Comparison of ENCODE assay signal across 8 mouse cellular contexts in genomic region chr2:153610426-153611240, GRCm38 (mm10). TPM values are rescaled to one million over a fixed set of nuclear protein-coding genes. Genes with fewer than 3 reads are reported as not detected.
A peak's percentile ranks its signal among the peaks of the same experiment; 100 is the strongest.
DNase-seq lines count a peak whose midpoint lies in the region; ATAC-seq and TF ChIP-seq lines count a peak whose summit lies in the region.

No protein-coding gene starts in this region.

- peak; percentile 88 for DNase-seq in heart, embryonic 10.5 days (ENCODE audit: low spot score)
- DNase-seq in heart, adult 8-10 months (ENCODE audit: low spot score), result no peak
- DNase-seq in embryonic facial prominence, embryonic 11.5 days (ENCODE audit: low spot score), result peak; percentile 34
- no peak for DNase-seq in layer of hippocampus, adult 8-10 months (ENCODE audit: low spot score in 2 of 2)
- no peak for DNase-seq in spleen, adult 12 weeks (ENCODE audit: low spot score)

- H3K27ac ChIP-seq in heart, embryonic 10.5 days, result peak overlapping the region; percentile 94
- peak overlapping the region; percentile 72 for H3K27ac ChIP-seq in ES-Bruce4 (ENCODE audit: insufficient read depth, low read length)
- H3K27ac ChIP-seq in embryonic facial prominence, embryonic 11.5 days (replicated peaks; ENCODE audit: low read depth, low read length), result peak overlapping the region; percentile 53
- peak overlapping the region; percentile 80 for H3K27ac ChIP-seq in kidney, embryonic 15.5 days
- H3K27ac ChIP-seq in midbrain, embryonic 12.5 days (replicated peaks), result peak overlapping the region; percentile 89

- no peak for TF ChIP-seq POLR2A in ES-Bruce4 (IDR thresholded peaks at IDR 0.05; ENCODE audit: insufficient read depth, low read length)

- H3K4me2 ChIP-seq in embryonic facial prominence, embryonic 11.5 days (ENCODE audit: low read depth, low read length), result no peak overlapping the region
- H3K4me2 ChIP-seq in kidney, embryonic 15.5 days, result no peak overlapping the region
- H3K4me2 ChIP-seq in midbrain, embryonic 12.5 days (replicated peaks), result 0 out of 2 replicates have a peak overlapping the region, but pooled peaks have one; percentile 12

- no peaks in the 10 kb centered on the region for H3K27me3 ChIP-seq in heart, embryonic 10.5 days (ENCODE audit: insufficient read depth, poor library complexity, severe bottlenecking)
- H3K27me3 ChIP-seq in ES-Bruce4 (ENCODE audit: control insufficient read depth, insufficient read depth, low read length, poor library complexity, severe bottlenecking), result no peaks in the 10 kb centered on the region
- H3K27me3 ChIP-seq in embryonic facial prominence, embryonic 11.5 days (ENCODE audit: control insufficient read depth, insufficient read depth, low read length), result no peaks in the 10 kb centered on the region
- no peaks in the 10 kb centered on the region for H3K27me3 ChIP-seq in kidney, embryonic 15.5 days
- H3K27me3 ChIP-seq in midbrain, embryonic 12.5 days, result no peaks in the 10 kb centered on the region

- ATAC-seq in embryonic facial prominence, embryonic 11.5 days (replicated peaks; ENCODE audit: insufficient number of reproducible peaks, low FRiP score, low TSS enrichment, low read depth), result peak; percentile 37; the same call in 1 of the 2 replicates
- ATAC-seq in kidney, embryonic 15.5 days (replicated peaks; ENCODE audit: low FRiP score), result peak; percentile 47
- ATAC-seq in midbrain, embryonic 12.5 days (ENCODE audit: low FRiP score, low read depth), result peak; percentile 58

- peak overlapping the region; percentile 22; the same call in 1 of the 2 replicates for H3K4me3 ChIP-seq in heart, embryonic 10.5 days
- peak overlapping the region; percentile 3; the same call in 1 of the 2 replicates for H3K4me3 ChIP-seq in ES-Bruce4 (ENCODE audit: low read depth, low read length)
- no peak overlapping the region for H3K4me3 ChIP-seq in embryonic facial prominence, embryonic 11.5 days (ENCODE audit: low read depth, low read length)
- H3K4me3 ChIP-seq in kidney, embryonic 15.5 days (replicated peaks), result no peak overlapping the region
- H3K4me3 ChIP-seq in midbrain, embryonic 12.5 days, result no peak overlapping the region

- H3K36me3 ChIP-seq in heart, embryonic 10.5 days, result peaks cover 5% of the 10 kb centered on the region; the same call in 1 of the 2 replicates
- H3K36me3 ChIP-seq in ES-Bruce4 (ENCODE audit: control insufficient read depth, insufficient read depth, low read length, poor library complexity, severe bottlenecking), result no peaks in the 10 kb centered on the region
- no peaks in the 10 kb centered on the region for H3K36me3 ChIP-seq in embryonic facial prominence, embryonic 11.5 days (replicated peaks; ENCODE audit: control insufficient read depth, insufficient read depth, low read depth, low read length)
- H3K36me3 ChIP-seq in kidney, embryonic 15.5 days, result peaks cover 5% of the 10 kb centered on the region; the same call in 1 of the 2 replicates
- peaks cover 7% of the 10 kb centered on the region; the same call in 1 of the 2 replicates for H3K36me3 ChIP-seq in midbrain, embryonic 12.5 days

- H3K4me1 ChIP-seq in heart, embryonic 10.5 days, result peaks cover 52% of the 10 kb centered on the region
- H3K4me1 ChIP-seq in ES-Bruce4 (ENCODE audit: control insufficient read depth, insufficient read depth, low read length), result peaks cover 4% of the 10 kb centered on the region
- H3K4me1 ChIP-seq in embryonic facial prominence, embryonic 11.5 days (ENCODE audit: control insufficient read depth, insufficient read depth, low read length), result no peaks in the 10 kb centered on the region
- H3K4me1 ChIP-seq in kidney, embryonic 15.5 days, result peaks cover 36% of the 10 kb centered on the region
- H3K4me1 ChIP-seq in midbrain, embryonic 12.5 days, result peaks cover 24% of the 10 kb centered on the region

- 10% methylated on average over 14 of the region's 14 CpGs for WGBS in heart, embryonic 10.5 days
- WGBS in embryonic facial prominence, embryonic 11.5 days, result 22% methylated on average over 13 of the region's 14 CpGs
- WGBS in kidney, embryonic 15.5 days, result 23% methylated on average over 14 of the region's 14 CpGs
- 17% methylated on average over 14 of the region's 14 CpGs for WGBS in midbrain, embryonic 12.5 days

- H3K9ac ChIP-seq in ES-Bruce4 (ENCODE audit: low read depth, poor library complexity, severe bottlenecking), result peak overlapping the region; percentile 56
- peak overlapping the region; percentile 54 for H3K9ac ChIP-seq in embryonic facial prominence, embryonic 11.5 days (replicated peaks; ENCODE audit: low read length)
- H3K9ac ChIP-seq in kidney, embryonic 15.5 days, result 0 out of 2 replicates have a peak overlapping the region, but pooled peaks have one; percentile 18
- peak overlapping the region; percentile 32; the same call in 1 of the 2 replicates for H3K9ac ChIP-seq in midbrain, embryonic 12.5 days (replicated peaks)

- TF ChIP-seq CTCF in ES-Bruce4 (IDR thresholded peaks at IDR 0.05; ENCODE audit: low read depth, low read length), result no peak

- no peaks in the 10 kb centered on the region for H3K9me3 ChIP-seq in heart, embryonic 10.5 days
- no peaks in the 10 kb centered on the region for H3K9me3 ChIP-seq in ES-Bruce4 (replicated peaks; ENCODE audit: control insufficient read depth, insufficient read depth, low read length, poor library complexity, severe bottlenecking)
- H3K9me3 ChIP-seq in embryonic facial prominence, embryonic 11.5 days (replicated peaks; ENCODE audit: control insufficient read depth, low read length), result no peaks in the 10 kb centered on the region
- no peaks in the 10 kb centered on the region for H3K9me3 ChIP-seq in kidney, embryonic 15.5 days (replicated peaks)
- H3K9me3 ChIP-seq in midbrain, embryonic 12.5 days, result no peaks in the 10 kb centered on the region

- TF ChIP-seq EP300 in ES-Bruce4 (IDR thresholded peaks at IDR 0.05; ENCODE audit: insufficient read depth, low read depth, low read length), result no peak

RNA-seq across cellular contexts. Expression of gene Commd7, which starts 21.9 kb away (rescaled TPM):
- polyA plus RNA-seq in heart, embryonic 10.5 days (2016; fragmentation: Nextera tagmentation; extraction: Ambion mirVana), result 64.8 and 68.6 TPM in 2 replicates
- 10 to 100 TPM; 10.7 to 14.7 (median 12.9) TPM for total RNA-seq in heart, adult 8-10 months (2022)
- polyA plus RNA-seq in ES-Bruce4 (2011; ENCODE audit: insufficient read depth, insufficient read length, low read depth, missing spikeins), result 16.5 and 18.0 TPM in 2 replicates
- polyA plus RNA-seq in embryonic facial prominence, embryonic 11.5 days (2014; fragmentation: Nextera tagmentation; extraction: Ambion mirVana), result 68.0 and 68.6 TPM in 2 replicates
- 75.2 and 78.8 TPM in 2 replicates for polyA plus RNA-seq in kidney, embryonic 15.5 days (2015; fragmentation: Nextera tagmentation; extraction: Ambion mirVana)
- polyA plus RNA-seq in midbrain, embryonic 12.5 days (2016; fragmentation: Nextera tagmentation; extraction: Ambion mirVana), result 63.1 and 66.1 TPM in 2 replicates
- total RNA-seq in layer of hippocampus, adult 8-10 months (2022), result 10 to 100 TPM; 26.1 to 35.8 (median 29.9) TPM

RNA-seq across cellular contexts. Expression of gene Dnmt3b, which starts 38.6 kb away (rescaled TPM):
- polyA plus RNA-seq in heart, embryonic 10.5 days (2016; fragmentation: Nextera tagmentation; extraction: Ambion mirVana), result 10.2 and 17.0 TPM in 2 replicates
- total RNA-seq in heart, adult 8-10 months (2022), result 1 to 10 TPM in 2 of 4 experiments, under 1 TPM in 2; 0.57 to 1.4 (median 1.1) TPM
- polyA plus RNA-seq in ES-Bruce4 (2011; ENCODE audit: insufficient read depth, insufficient read length, low read depth, missing spikeins), result 105 and 112 TPM in 2 replicates
- polyA plus RNA-seq in embryonic facial prominence, embryonic 11.5 days (2014; fragmentation: Nextera tagmentation; extraction: Ambion mirVana), result 15.0 and 16.6 TPM in 2 replicates
- polyA plus RNA-seq in kidney, embryonic 15.5 days (2015; fragmentation: Nextera tagmentation; extraction: Ambion mirVana), result 15.7 and 16.5 TPM in 2 replicates
- polyA plus RNA-seq in midbrain, embryonic 12.5 days (2016; fragmentation: Nextera tagmentation; extraction: Ambion mirVana), result 10.3 and 12.5 TPM in 2 replicates
- total RNA-seq in layer of hippocampus, adult 8-10 months (2022), result 1 to 10 TPM in 3 of 4 experiments, under 1 TPM in 1; 0.41 to 2.6 (median 2.0) TPM

Comparison
In these comparisons a context has a peak if more than half of its experiments do, and no peak if none do; other contexts are left out.
1. DNase-seq: peak in heart, embryonic 10.5 days (single experiment) and embryonic facial prominence, embryonic 11.5 days (single experiment); none in heart, adult 8-10 months (single experiment), layer of hippocampus, adult 8-10 months (0 of 2) and spleen, adult 12 weeks (single experiment).
2. H3K4me3 ChIP-seq: peak in heart, embryonic 10.5 days (single experiment) and ES-Bruce4 (single experiment); none in embryonic facial prominence, embryonic 11.5 days (single experiment), kidney, embryonic 15.5 days (single experiment) and midbrain, embryonic 12.5 days (single experiment).
3. Peak in every context shown above with its lines, with median percentiles within 50 percentile points of each other: H3K27ac ChIP-seq, H3K9ac ChIP-seq and ATAC-seq.